Mouse (Mus musculus) liver (tissue): ENCODE data around the gene Ubxn7.

Source experiments
- DNase-seq: peaks from one replicate; pipeline ENCODE4 v3.0.0-alpha.2; 2020; ENCODE audit warnings: mixed read lengths

Gene Ubxn7

GRCm38 (mm10) chr16:32384885-32385284 is 52.8 kb downstream of the Ubxn7 start:
- no peak for DNase-seq

- no peak for DNase-seq
These were observed 54.8 kb downstream of the Ubxn7 start for GRCm38 (mm10) chr16:32386826-32387225.

GRCm38 (mm10) chr16:32389049-32389448 is 57.0 kb downstream of the Ubxn7 start:
- no peak for DNase-seq

GRCm38 (mm10) chr16:32389841-32390240 is 57.8 kb downstream of the Ubxn7 start:
- no peak for DNase-seq

GRCm38 (mm10) chr16:32390882-32391281 is 58.8 kb downstream of the Ubxn7 start:
- no peak for DNase-seq

GRCm38 (mm10) chr16:32395679-32396540 is 63.9 kb downstream of the Ubxn7 start:
- DNase-seq = no peak

GRCm38 (mm10) chr16:32396541-32396835 is 64.4 kb downstream of the Ubxn7 start:
- DNase-seq = no peak

- DNase-seq = no peak
These were observed 66.1 kb downstream of the Ubxn7 start for GRCm38 (mm10) chr16:32398206-32398605.

- no peak for DNase-seq
These were observed 68.2 kb downstream of the Ubxn7 start, which contains the start of gene Tm4sf19 for GRCm38 (mm10) chr16:32400267-32400666. Gene Tm4sf19 (plus strand): TSS chr16:32400506.

GRCm38 (mm10) chr16:32401335-32401965 is 69.4 kb downstream of the Ubxn7 start:
- no peak for DNase-seq

- no peak for DNase-seq
These were observed 70.8 kb downstream of the Ubxn7 start for GRCm38 (mm10) chr16:32402818-32403217.

- no peak for DNase-seq
These were observed 73.7 kb downstream of the Ubxn7 start for GRCm38 (mm10) chr16:32405716-32406115.

- DNase-seq = no peak
These were observed 74.6 kb downstream of the Ubxn7 start for GRCm38 (mm10) chr16:32406671-32407070.

GRCm38 (mm10) chr16:32407730-32408129 is 75.7 kb downstream of the Ubxn7 start:
- no peak for DNase-seq

GRCm38 (mm10) chr16:32417457-32417856 is 85.4 kb downstream of the Ubxn7 start:
- no peak for DNase-seq

GRCm38 (mm10) chr16:32419517-32420483 is 87.7 kb downstream of the Ubxn7 start, which contains the start of gene Tctex1d2:
Gene Tctex1d2 (plus strand): TSS chr16:32419702.
- peak; percentile 91 for DNase-seq

GRCm38 (mm10) chr16:32427506-32427905 is 95.4 kb downstream of the Ubxn7 start:
- DNase-seq = no peak

GRCm38 (mm10) chr16:32430474-32431046 is 98.5 kb downstream of the Ubxn7 start, which contains the start of gene Pcyt1a:
Gene Pcyt1a (plus strand): TSS chr16:32430921.
- peak; percentile 95 for DNase-seq

GRCm38 (mm10) chr16:32431047-32431591 is 99.1 kb downstream of the Ubxn7 start:
- DNase-seq = peak; percentile 61

- DNase-seq = no peak
These were observed 99.9 kb downstream of the Ubxn7 start for GRCm38 (mm10) chr16:32431926-32432325.

- DNase-seq = no peak
These were observed 101.1 kb downstream of the Ubxn7 start for GRCm38 (mm10) chr16:32433138-32433537.

- peak; percentile 14 for DNase-seq
These were observed 102.0 kb downstream of the Ubxn7 start for GRCm38 (mm10) chr16:32434066-32434465.
